Mouse (Mus musculus) G1E (cell line): ENCODE measurements around the gene Gramd1b.

Source experiments
- CTCF ChIP-seq: IDR thresholded peaks from 2 replicates; pipeline ENCODE4 v1.5.1; 2012; ENCODE audit warnings: low read depth, low read length, inconsistent platforms, mixed read lengths
- GATA1 ChIP-seq: IDR thresholded peaks from 2 replicates; pipeline ENCODE4 v1.6.1; 2012; ENCODE audit warnings: borderline replicate concordance, low read length, inconsistent platforms, mixed read lengths
- GATA2 ChIP-seq: IDR thresholded peaks from 2 replicates; pipeline ENCODE4 v1.6.1; 2012; ENCODE audit warnings: low read depth, low read length, inconsistent platforms, borderline replicate concordance

GRCm38 (mm10) chr9:40472961-40473510, 58.1 kb downstream of the Gramd1b start:
- TF ChIP-seq GATA2 = no peak
- TF ChIP-seq CTCF = no peak
- TF ChIP-seq GATA1 = no peak
